Mouse (Mus musculus): Measurements from ENCODE around the gene Hoxb6. TPM values are rescaled to one million over a fixed set of nuclear protein-coding genes. Genes with fewer than 3 reads are reported as not detected.

Hoxb6 gene
- polyA plus RNA-seq (2014; fragmentation: Nextera tagmentation; extraction: Ambion mirVana) = not detected in 2 replicates

DNA sequence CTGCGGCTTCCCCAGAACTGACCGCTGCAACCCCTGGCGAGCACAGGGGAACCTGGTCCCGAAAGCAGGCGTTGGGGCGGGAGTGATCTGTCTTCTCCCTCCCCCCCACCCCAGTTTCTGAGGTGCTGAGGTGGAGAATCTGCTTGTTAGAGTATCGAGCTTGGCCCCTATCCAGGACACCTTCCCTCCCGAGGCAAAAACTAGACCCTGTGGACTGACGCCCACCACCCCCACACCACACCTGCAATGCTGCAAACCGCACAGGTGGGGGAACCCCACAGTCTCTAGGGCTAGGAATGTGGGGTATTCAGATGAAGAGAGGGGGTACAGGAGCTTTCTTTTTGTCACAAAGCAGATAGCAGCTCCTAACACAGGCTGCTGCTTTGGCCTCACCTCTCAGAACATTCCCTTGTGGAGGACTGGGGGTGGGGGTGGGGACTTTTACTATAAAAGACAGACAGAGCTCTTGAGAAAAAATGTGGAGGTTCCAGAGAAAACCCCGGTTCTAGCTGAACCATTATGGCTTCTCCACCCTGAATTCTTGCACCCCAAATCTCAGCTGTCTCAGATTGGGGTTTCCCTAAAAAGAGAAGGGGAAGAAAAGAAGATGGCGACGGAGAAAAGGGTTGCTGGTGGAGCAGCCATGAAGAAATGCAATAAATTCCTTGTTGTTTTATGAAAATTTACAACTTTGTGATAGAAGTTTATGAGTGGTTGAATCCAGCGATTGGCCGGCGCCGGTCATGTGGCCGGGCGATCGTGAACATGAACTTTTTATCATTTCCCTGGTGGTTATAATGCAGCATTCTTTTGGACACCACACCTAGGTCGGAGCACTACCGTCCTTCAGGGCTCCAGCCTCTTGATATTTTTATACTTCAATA lies at the start of gene Hoxb6:
Hoxb6 (plus strand) TSS at position 796 of the 884 bp plus-strand sequence.
- Histone ChIP-seq H3K4me3 (ENCODE audit: low read depth, low read length) (no peak within 1 kb of the TSS), H3K27ac (ENCODE audit: low read depth, low read length) (no peak within 1 kb of the TSS), H3K9ac (ENCODE audit: low read length) (no peak within 1 kb of the TSS), H3K4me2 (ENCODE audit: low read length) (no peak within 1 kb of the TSS), H3K9me3 (replicated peaks; ENCODE audit: control insufficient read depth, low read length) (no peaks in the 10 kb centered on the region), H3K36me3 (ENCODE audit: control insufficient read depth, insufficient read depth, low read length) (no peaks in the 10 kb centered on the region), H3K27me3 (replicated peaks; ENCODE audit: control insufficient read depth, insufficient read depth, low read length) (peaks cover 99% of the 10 kb centered on the region), H3K4me1 (ENCODE audit: control insufficient read depth, insufficient read depth, low read length) (no peaks in the 10 kb centered on the region)
- under 1% methylated on average over 22 of the region's 22 CpGs for WGBS
- ATAC-seq = no peak
- DNase-seq (ENCODE audit: low spot score) = no peak

DNA sequence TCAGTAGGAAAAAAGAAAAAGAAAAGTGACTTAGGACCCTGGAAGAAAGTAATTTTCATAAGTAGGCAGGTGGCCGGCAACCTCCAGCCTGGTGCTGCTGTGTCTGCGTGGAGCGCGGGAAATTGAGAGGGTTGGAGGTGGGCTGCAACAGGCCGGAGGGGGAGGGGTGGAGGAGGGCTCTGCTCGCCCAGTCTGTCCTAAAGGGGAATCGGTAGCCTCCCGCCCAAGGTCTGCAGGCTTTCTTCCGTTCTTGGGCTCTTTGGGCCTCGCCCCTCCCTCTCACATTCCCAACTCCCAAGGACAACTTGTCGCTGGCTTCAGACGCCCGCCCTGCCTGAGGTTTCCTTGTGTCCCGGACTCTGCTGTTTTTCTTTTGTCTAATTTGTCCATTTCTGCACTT lies 41.4 kb upstream of the Hoxb6 start:
- Histone ChIP-seq H3K4me3 (ENCODE audit: low read depth, low read length) (no peak overlapping the region), H3K27me3 (replicated peaks; ENCODE audit: control insufficient read depth, insufficient read depth, low read length) (peaks cover 78% of the 10 kb centered on the region), H3K9ac (ENCODE audit: low read length) (no peak overlapping the region), H3K36me3 (ENCODE audit: control insufficient read depth, insufficient read depth, low read length) (no peaks in the 10 kb centered on the region), H3K4me1 (ENCODE audit: control insufficient read depth, insufficient read depth, low read length) (no peaks in the 10 kb centered on the region), H3K4me2 (ENCODE audit: low read length) (no peak overlapping the region), H3K27ac (ENCODE audit: low read depth, low read length) (no peak overlapping the region), H3K9me3 (replicated peaks; ENCODE audit: control insufficient read depth, low read length) (no peaks in the 10 kb centered on the region)
- ATAC-seq = no peak
- DNase-seq (ENCODE audit: low spot score) = no peak
- 2% methylated on average over 14 of the region's 14 CpGs for WGBS

DNA sequence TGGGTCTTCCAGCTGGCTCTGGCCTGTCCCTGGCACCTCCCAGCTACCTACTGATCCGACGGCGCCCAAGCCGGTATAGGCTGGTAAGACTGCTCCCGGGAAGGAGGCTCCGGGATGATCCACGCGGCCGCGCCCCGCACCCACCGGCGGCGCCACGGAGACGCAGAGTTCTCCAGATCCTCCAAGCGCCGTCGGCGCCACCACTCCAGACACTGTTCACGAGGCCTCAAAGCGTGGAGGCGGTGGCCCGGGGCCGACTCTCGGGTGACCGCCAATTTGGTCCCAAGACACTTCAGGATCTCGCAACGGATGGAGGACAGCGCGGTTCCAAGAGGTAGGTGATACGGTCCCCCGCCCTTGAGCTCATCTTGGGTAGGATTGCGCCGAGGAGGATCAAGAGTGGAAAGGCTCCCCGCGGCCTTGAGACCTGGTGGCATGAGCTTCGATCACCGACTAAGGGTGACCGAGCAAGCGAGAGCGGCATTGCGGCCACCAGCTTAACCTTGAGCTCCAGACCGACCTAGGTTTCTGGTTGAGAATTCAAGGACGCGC lies 40.7 kb upstream of the Hoxb6 start:
- H3K36me3 ChIP-seq (ENCODE audit: control insufficient read depth, insufficient read depth, low read length) = no peaks in the 10 kb centered on the region
- H3K27me3 ChIP-seq (replicated peaks; ENCODE audit: control insufficient read depth, insufficient read depth, low read length) = peaks cover 85% of the 10 kb centered on the region
- WGBS = 2% methylated on average over 46 of the region's 46 CpGs
- no peak overlapping the region for H3K4me3 ChIP-seq (ENCODE audit: low read depth, low read length)
- H3K4me2 ChIP-seq (ENCODE audit: low read length) = no peak overlapping the region
- no peaks in the 10 kb centered on the region for H3K9me3 ChIP-seq (replicated peaks; ENCODE audit: control insufficient read depth, low read length)
- no peak for DNase-seq (ENCODE audit: low spot score)
- H3K27ac ChIP-seq (ENCODE audit: low read depth, low read length) = no peak overlapping the region
- no peak overlapping the region for H3K9ac ChIP-seq (ENCODE audit: low read length)
- H3K4me1 ChIP-seq (ENCODE audit: control insufficient read depth, insufficient read depth, low read length) = no peaks in the 10 kb centered on the region
- no peak for ATAC-seq

DNA sequence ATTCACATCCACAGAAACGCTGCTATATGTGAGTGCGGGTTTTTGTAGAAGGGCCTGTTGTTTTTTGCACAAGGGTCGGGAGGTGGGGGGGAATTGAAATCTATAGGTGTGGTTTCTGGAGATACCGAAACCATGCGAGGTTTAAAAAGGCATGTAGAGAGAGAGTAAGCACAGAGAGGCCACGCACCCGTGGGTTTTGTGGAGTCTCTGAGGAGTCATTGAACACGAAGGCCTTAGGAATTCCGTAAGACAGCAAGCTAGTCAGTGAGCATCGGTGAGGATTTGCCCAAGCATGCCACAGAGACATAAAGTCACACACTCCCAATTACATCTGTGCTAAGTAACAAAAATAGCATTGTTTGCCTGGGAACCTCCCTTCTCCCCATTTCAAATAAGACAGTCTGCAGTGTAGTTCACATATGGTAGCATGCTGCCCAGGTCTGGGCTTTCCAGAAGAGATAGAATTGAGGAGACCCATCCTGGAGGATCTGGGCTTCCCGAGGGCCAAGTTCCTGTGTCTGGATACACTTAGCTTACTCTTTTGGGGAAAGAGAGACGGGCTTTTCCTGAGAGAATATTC lies 39.6 kb upstream of the Hoxb6 start:
- H3K9ac ChIP-seq (ENCODE audit: low read length) = no peak overlapping the region
- H3K27ac ChIP-seq (ENCODE audit: low read depth, low read length) = no peak overlapping the region
- no peak overlapping the region for H3K4me3 ChIP-seq (ENCODE audit: low read depth, low read length)
- no peaks in the 10 kb centered on the region for H3K36me3 ChIP-seq (ENCODE audit: control insufficient read depth, insufficient read depth, low read length)
- no peak for DNase-seq (ENCODE audit: low spot score)
- no peak overlapping the region for H3K4me2 ChIP-seq (ENCODE audit: low read length)
- no peak for ATAC-seq
- H3K27me3 ChIP-seq (replicated peaks; ENCODE audit: control insufficient read depth, insufficient read depth, low read length) = peaks cover 91% of the 10 kb centered on the region
- 2% methylated on average over 12 of the region's 12 CpGs for WGBS
- H3K9me3 ChIP-seq (replicated peaks; ENCODE audit: control insufficient read depth, low read length) = no peaks in the 10 kb centered on the region
- no peaks in the 10 kb centered on the region for H3K4me1 ChIP-seq (ENCODE audit: control insufficient read depth, insufficient read depth, low read length)

DNA sequence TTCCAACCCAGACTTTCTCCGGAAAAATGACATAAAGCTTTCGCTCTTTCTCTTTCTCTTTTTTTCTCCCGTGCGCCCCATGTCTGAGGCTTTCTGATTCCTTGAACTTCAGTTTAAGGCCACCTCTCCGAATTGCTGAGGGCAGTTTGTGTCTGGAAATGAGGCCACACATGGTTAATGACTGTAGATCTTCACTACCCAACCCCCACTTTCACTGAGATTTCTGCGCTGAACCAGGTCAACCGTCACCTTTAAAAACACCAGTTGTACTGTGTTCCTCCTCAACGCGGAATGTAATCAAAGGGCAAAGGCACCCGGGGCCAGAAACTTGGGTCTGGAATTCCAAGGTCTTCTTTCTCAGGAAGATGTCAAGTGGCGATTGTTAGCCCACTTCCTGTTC lies 38.1 kb upstream of the Hoxb6 start:
- Histone ChIP-seq H3K4me3 (ENCODE audit: low read depth, low read length) (no peak overlapping the region), H3K27ac (ENCODE audit: low read depth, low read length) (no peak overlapping the region), H3K9me3 (replicated peaks; ENCODE audit: control insufficient read depth, low read length) (no peaks in the 10 kb centered on the region), H3K4me2 (ENCODE audit: low read length) (no peak overlapping the region), H3K27me3 (replicated peaks; ENCODE audit: control insufficient read depth, insufficient read depth, low read length) (peaks cover 99% of the 10 kb centered on the region), H3K9ac (ENCODE audit: low read length) (no peak overlapping the region), H3K4me1 (ENCODE audit: control insufficient read depth, insufficient read depth, low read length) (no peaks in the 10 kb centered on the region), H3K36me3 (ENCODE audit: control insufficient read depth, insufficient read depth, low read length) (no peaks in the 10 kb centered on the region)
- DNase-seq (ENCODE audit: low spot score) (no peak), ATAC-seq (no peak)
- 2% methylated on average over 11 of the region's 11 CpGs for WGBS

DNA sequence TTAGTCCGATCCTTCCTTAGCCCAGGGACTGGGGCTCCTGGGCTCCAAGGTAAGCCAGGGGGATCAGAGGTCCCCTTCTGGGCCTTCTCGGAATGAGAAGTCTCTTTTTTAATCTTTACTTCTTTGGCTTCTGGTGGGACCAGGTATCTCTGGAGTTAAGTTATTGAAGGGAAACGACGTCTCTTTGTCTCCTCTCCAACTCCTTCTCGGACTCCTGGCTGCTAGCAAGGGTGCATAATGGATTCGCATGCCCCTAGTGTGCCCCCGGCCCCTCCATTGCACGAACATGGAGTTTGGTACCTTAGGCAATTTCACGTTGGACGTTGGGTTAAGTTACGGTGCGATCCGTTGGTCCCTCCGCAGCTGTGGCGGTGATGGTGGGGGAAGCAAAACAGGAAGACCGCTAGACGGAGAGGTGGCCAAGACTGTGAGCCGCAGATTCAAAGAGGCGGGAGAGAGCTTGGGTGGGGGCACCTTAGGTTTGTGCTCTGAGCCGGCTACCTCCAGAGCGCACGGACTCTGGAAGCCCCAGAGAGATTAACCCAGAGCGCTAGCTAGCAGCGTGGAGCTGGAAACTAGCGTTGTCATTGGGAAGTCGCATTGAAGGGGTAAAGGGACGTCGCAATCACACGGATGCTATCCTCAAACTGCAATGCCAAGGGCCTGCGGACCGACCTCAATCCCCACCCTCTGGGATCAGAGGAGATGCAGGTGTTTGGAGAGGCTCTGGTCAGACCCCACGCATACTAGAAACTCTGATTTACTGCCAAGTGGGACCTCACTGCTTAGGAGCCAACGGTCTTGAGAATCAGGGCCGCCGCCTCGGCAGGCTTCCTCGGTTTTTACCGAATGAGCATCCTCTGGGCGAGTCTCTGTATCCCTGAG lies 36.9 kb upstream of the Hoxb6 start:
- peaks cover 99% of the 10 kb centered on the region for H3K27me3 ChIP-seq (replicated peaks; ENCODE audit: control insufficient read depth, insufficient read depth, low read length)
- H3K4me2 ChIP-seq (ENCODE audit: low read length) = no peak overlapping the region
- H3K9ac ChIP-seq (ENCODE audit: low read length) = no peak overlapping the region
- H3K9me3 ChIP-seq (replicated peaks; ENCODE audit: control insufficient read depth, low read length) = no peaks in the 10 kb centered on the region
- no peak overlapping the region for H3K4me3 ChIP-seq (ENCODE audit: low read depth, low read length)
- H3K36me3 ChIP-seq (ENCODE audit: control insufficient read depth, insufficient read depth, low read length) = no peaks in the 10 kb centered on the region
- no peak for DNase-seq (ENCODE audit: low spot score)
- no peaks in the 10 kb centered on the region for H3K4me1 ChIP-seq (ENCODE audit: control insufficient read depth, insufficient read depth, low read length)
- 2% methylated on average over 39 of the region's 39 CpGs for WGBS
- ATAC-seq = no peak
- no peak overlapping the region for H3K27ac ChIP-seq (ENCODE audit: low read depth, low read length)

DNA sequence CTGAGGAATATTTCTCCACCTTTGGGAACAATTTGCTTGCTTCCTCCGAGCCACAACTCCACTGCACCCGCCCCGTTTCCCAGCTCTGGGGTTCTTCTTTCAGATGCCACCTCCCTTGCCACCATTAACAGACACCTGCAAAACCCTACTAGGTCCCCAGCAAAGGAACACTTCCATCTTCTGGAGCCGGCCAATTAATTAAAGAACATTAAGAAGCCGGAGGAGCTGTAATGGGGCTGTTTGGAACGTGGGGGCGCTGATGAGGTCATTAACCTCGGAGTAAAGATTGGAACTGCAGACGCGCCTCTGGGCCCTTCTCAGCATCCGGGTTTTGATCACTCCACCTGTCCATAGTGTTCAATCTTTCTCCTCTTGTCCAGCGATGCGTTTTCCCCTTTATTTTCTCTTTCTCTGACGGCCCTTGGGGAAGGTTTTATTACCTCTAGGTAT lies 36.3 kb upstream of the Hoxb6 start:
- no peak for ATAC-seq
- Histone ChIP-seq H3K27me3 (replicated peaks; ENCODE audit: control insufficient read depth, insufficient read depth, low read length) (peaks cover 99% of the 10 kb centered on the region), H3K27ac (ENCODE audit: low read depth, low read length) (no peak overlapping the region), H3K9ac (ENCODE audit: low read length) (no peak overlapping the region), H3K9me3 (replicated peaks; ENCODE audit: control insufficient read depth, low read length) (no peaks in the 10 kb centered on the region), H3K4me3 (ENCODE audit: low read depth, low read length) (no peak overlapping the region), H3K36me3 (ENCODE audit: control insufficient read depth, insufficient read depth, low read length) (no peaks in the 10 kb centered on the region), H3K4me1 (ENCODE audit: control insufficient read depth, insufficient read depth, low read length) (no peaks in the 10 kb centered on the region), H3K4me2 (ENCODE audit: low read length) (no peak overlapping the region)
- WGBS = 1% methylated on average over 14 of the region's 14 CpGs
- no peak for DNase-seq (ENCODE audit: low spot score)

DNA sequence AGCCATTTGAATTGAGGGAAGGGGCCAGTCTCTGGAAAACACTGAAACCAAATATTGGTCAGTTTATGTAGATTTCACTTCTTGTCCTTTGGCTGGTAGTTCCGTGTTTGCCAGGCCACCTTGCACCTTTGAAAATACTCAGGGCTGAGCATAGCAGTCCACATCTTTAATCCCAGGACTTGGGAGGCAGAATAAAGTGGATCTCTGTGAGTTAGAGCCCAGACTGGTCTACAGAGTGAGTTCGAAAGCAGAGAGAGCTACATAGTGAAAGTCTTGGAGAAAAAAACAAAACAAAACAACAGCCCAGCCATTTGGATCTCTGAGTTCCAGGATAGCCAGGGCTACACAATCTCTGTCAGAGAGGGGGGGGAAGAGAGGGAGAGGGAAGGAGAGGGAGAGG lies 35.1 kb upstream of the Hoxb6 start:
- no peaks in the 10 kb centered on the region for H3K9me3 ChIP-seq (replicated peaks; ENCODE audit: control insufficient read depth, low read length)
- no peaks in the 10 kb centered on the region for H3K36me3 ChIP-seq (ENCODE audit: control insufficient read depth, insufficient read depth, low read length)
- DNase-seq (ENCODE audit: low spot score) = no peak
- no peak overlapping the region for H3K9ac ChIP-seq (ENCODE audit: low read length)
- no peak overlapping the region for H3K27ac ChIP-seq (ENCODE audit: low read depth, low read length)
- no peak for ATAC-seq
- H3K4me1 ChIP-seq (ENCODE audit: control insufficient read depth, insufficient read depth, low read length) = no peaks in the 10 kb centered on the region
- H3K4me3 ChIP-seq (ENCODE audit: low read depth, low read length) = no peak overlapping the region
- WGBS = 14% methylated on average over 2 of the region's 2 CpGs
- H3K4me2 ChIP-seq (ENCODE audit: low read length) = no peak overlapping the region
- peaks cover 99% of the 10 kb centered on the region for H3K27me3 ChIP-seq (replicated peaks; ENCODE audit: control insufficient read depth, insufficient read depth, low read length)

All from forebrain, embryonic 14.5 days (tissue).